Mouse (Mus musculus) regulatory T cell (primary cell): ENCODE measurements at regions not wholly inside any gene's neighbourhood (a gene's known extent, or its start where the extent isn't known, plus 50 kb on each side); places are given as distances from the start of the nearest gene placed in this dataset.

Source experiments
- in situ Hi-C: fragments of 300-600 bp; cut with MboI, MseI; formaldehyde crosslinking; loops from one replicate; pipeline ENCODE4 v1.15.1; 2025; ENCODE audit warnings: high pct_unique_total_duplicates

GRCm38 (mm10) chr6:94773604-94774486 is 73.9 kb upstream of the Lrig1 start:
- in situ Hi-C loops, result loop anchor here (5.0 kb wide), 2 partner anchors 157 to 942 kb away; no protein-coding TSS in a partner anchor

- in situ Hi-C loops, result loop anchor here (5.0 kb wide), 2 partner anchors 156 to 941 kb away; no protein-coding TSS in a partner anchor
These were observed 73.1 kb upstream of the Lrig1 start for GRCm38 (mm10) chr6:94772868-94773603.

- in situ Hi-C loops, result loop anchor here (5.0 kb wide), 2 partner anchors 155 to 940 kb away; no protein-coding TSS in a partner anchor
These were observed 72.4 kb upstream of the Lrig1 start for GRCm38 (mm10) chr6:94772391-94772790.

GRCm38 (mm10) chr6:94768230-94768629 is 68.3 kb upstream of the Lrig1 start:
- in situ Hi-C loops, result no loop called here

GRCm38 (mm10) chr6:94765724-94766123 is 65.8 kb upstream of the Lrig1 start:
- in situ Hi-C loops, result no loop called here

GRCm38 (mm10) chr6:94761341-94761740 is 61.4 kb upstream of the Lrig1 start:
- in situ Hi-C loops, result no loop called here

GRCm38 (mm10) chr6:94760629-94761111 is 60.7 kb upstream of the Lrig1 start:
- in situ Hi-C loops, result no loop called here

GRCm38 (mm10) chr6:94759649-94760048 is 59.7 kb upstream of the Lrig1 start:
- in situ Hi-C loops, result loop anchor here (5.0 kb wide), 1 partner anchor 47 kb away; no protein-coding TSS in a partner anchor

GRCm38 (mm10) chr6:94756006-94756405 is 56.0 kb upstream of the Lrig1 start:
- in situ Hi-C loops, result loop anchor here (5.0 kb wide), 1 partner anchor 44 kb away; no protein-coding TSS in a partner anchor

GRCm38 (mm10) chr6:94755297-94755831 is 55.4 kb upstream of the Lrig1 start:
- in situ Hi-C loops, result loop anchor here (5.0 kb wide), 1 partner anchor 43 kb away; no protein-coding TSS in a partner anchor

- in situ Hi-C loops, result no loop called here
These were observed 54.6 kb upstream of the Lrig1 start for GRCm38 (mm10) chr6:94754522-94754921.

GRCm38 (mm10) chr6:94751101-94751440 is 51.1 kb upstream of the Lrig1 start:
- in situ Hi-C loops, result no loop called here

- in situ Hi-C loops, result no loop called here
These were observed 50.5 kb upstream of the Lrig1 start for GRCm38 (mm10) chr6:94750228-94751100.
